Mouse (Mus musculus): ENCODE measurements around the gene Madd.

DNA sequence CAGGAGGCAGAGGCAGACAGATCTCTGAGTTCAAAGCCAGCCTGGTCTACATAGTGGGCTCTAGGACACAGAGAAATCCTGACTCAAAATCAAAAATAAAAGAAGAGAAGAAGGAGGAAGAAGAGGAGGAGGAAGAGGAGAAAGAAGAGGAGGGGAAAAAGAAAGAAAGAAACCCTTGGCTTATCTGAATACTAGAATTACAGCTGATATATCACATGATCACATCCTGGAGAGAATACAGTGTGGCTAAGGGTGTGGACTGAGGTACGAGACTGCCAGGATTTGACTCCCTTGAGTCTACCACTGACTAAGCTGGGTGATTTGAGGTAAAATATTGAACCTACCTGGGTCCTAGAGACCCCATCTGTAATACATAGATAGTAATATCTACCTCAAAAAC, 2.6 kb upstream of the Madd start:
- TF ChIP-seq CTCF (IDR thresholded peaks at IDR 0.05; ENCODE audit: borderline replicate concordance, extremely low read depth, insufficient read depth, insufficient read length) (no peak), POLR2A (IDR thresholded peaks at IDR 0.05; ENCODE audit: borderline replicate concordance, extremely low read depth, insufficient read depth, insufficient read length, poor library complexity, severe bottlenecking) (no peak)
